Mouse (Mus musculus) E14TG2a.4 (cell line): ENCODE measurements around the gene Atp8b2.

Experiments used
- H3K27me3 ChIP-seq: 2 replicates; pipeline ENCODE4 v1.6.1; 2014; ENCODE audit warnings: low read length, control low read depth; ENCODE audit not compliant: insufficient read depth
- H3K36me3 ChIP-seq: 2 replicates; pipeline ENCODE4 v1.6.1; 2014; ENCODE audit warnings: low read length, control low read depth; ENCODE audit not compliant: insufficient read depth
- H3K4me1 ChIP-seq: replicated peaks from 2 replicates; pipeline ENCODE4 v1.6.1; 2014; ENCODE audit warnings: low read depth, low read length, control low read depth
- H3K4me3 ChIP-seq: replicated peaks from 2 replicates; pipeline ENCODE4 v1.5.1; 2014; ENCODE audit warnings: mild to moderate bottlenecking, low read length
- H3K9me3 ChIP-seq: 2 replicates; pipeline ENCODE4 v1.6.1; 2014; ENCODE audit warnings: low read length, control low read depth
- CTCF ChIP-seq: conservative IDR thresholded peaks from 2 replicates; pipeline ENCODE4 v1.5.1; 2014; ENCODE audit warnings: low read length
- NANOG ChIP-seq: IDR thresholded peaks from 2 replicates; pipeline ENCODE4 v1.6.1; 2014; ENCODE audit warnings: borderline replicate concordance, low read length, mixed read lengths
- POU5F1 ChIP-seq: IDR thresholded peaks from 2 replicates; pipeline ENCODE4 v1.6.1; 2014; ENCODE audit warnings: low read length, borderline replicate concordance

Gene Atp8b2

GRCm38 (mm10) chr3:89948655-89949054 is 14.7 kb downstream of the Atp8b2 start:
- Histone ChIP-seq H3K36me3 (peaks cover 98% of the 10 kb centered on the region), H3K4me3 (no peak overlapping the region), H3K4me1 (peaks cover 40% of the 10 kb centered on the region), H3K27me3 (no peaks in the 10 kb centered on the region), H3K9me3 (peaks cover 2% of the 10 kb centered on the region)
- TF ChIP-seq CTCF: no peak
- TF ChIP-seq POU5F1: no peak
- no peak for TF ChIP-seq NANOG

GRCm38 (mm10) chr3:89948021-89948420 is 15.3 kb downstream of the Atp8b2 start:
- peaks cover 98% of the 10 kb centered on the region for H3K36me3 ChIP-seq
- no peak overlapping the region for H3K4me3 ChIP-seq
- TF ChIP-seq CTCF (peak; percentile 24; the same call in 1 of the 2 replicates), POU5F1 (no peak)

GRCm38 (mm10) chr3:89945026-89945425 is 18.3 kb downstream of the Atp8b2 start:
- Histone ChIP-seq H3K4me3 (no peak overlapping the region), H3K27me3 (no peaks in the 10 kb centered on the region), H3K4me1 (peaks cover 27% of the 10 kb centered on the region), H3K9me3 (peaks cover 32% of the 10 kb centered on the region), H3K36me3 (peaks cover 98% of the 10 kb centered on the region)
- TF ChIP-seq NANOG (no peak), CTCF (0 out of 2 replicates have a peak, but pooled peaks have one; percentile 27), POU5F1 (no peak)

More at GRCm38 (mm10) chr3:89948021-89948420, 15.3 kb downstream of the Atp8b2 start:
- Histone ChIP-seq H3K4me1 (peaks cover 37% of the 10 kb centered on the region), H3K27me3 (no peaks in the 10 kb centered on the region), H3K9me3 (peaks cover 9% of the 10 kb centered on the region)

- no peak overlapping the region for H3K4me3 ChIP-seq
- H3K4me1 ChIP-seq: peaks cover 14% of the 10 kb centered on the region
- no peaks in the 10 kb centered on the region for H3K27me3 ChIP-seq
- peaks cover 32% of the 10 kb centered on the region for H3K9me3 ChIP-seq
- peaks cover 92% of the 10 kb centered on the region for H3K36me3 ChIP-seq
- TF ChIP-seq NANOG (no peak), POU5F1 (no peak), CTCF (no peak)
These were observed 20.4 kb downstream of the Atp8b2 start for GRCm38 (mm10) chr3:89942894-89943293.

- H3K27me3 ChIP-seq: no peaks in the 10 kb centered on the region
- H3K4me3 ChIP-seq: no peak overlapping the region
- H3K4me1 ChIP-seq: peaks cover 21% of the 10 kb centered on the region
- peaks cover 34% of the 10 kb centered on the region for H3K36me3 ChIP-seq
- H3K9me3 ChIP-seq: peaks cover 24% of the 10 kb centered on the region
- TF ChIP-seq POU5F1: no peak
- no peak for TF ChIP-seq CTCF
- no peak for TF ChIP-seq NANOG
These were observed 26.8 kb downstream of the Atp8b2 start for GRCm38 (mm10) chr3:89936495-89936894.

- 0 out of 2 replicates have a peak, but pooled peaks cover 3% of the 10 kb centered on the region for H3K27me3 ChIP-seq
- peaks cover 17% of the 10 kb centered on the region for H3K9me3 ChIP-seq
- TF ChIP-seq CTCF (no peak), NANOG (no peak), POU5F1 (no peak)
These were observed 30.4 kb downstream of the Atp8b2 start for GRCm38 (mm10) chr3:89932925-89933324.

GRCm38 (mm10) chr3:89928956-89929355 is 34.4 kb downstream of the Atp8b2 start:
- H3K36me3 ChIP-seq: no peaks in the 10 kb centered on the region
- H3K27me3 ChIP-seq: 0 out of 2 replicates have a peak, but pooled peaks cover 3% of the 10 kb centered on the region
- H3K4me3 ChIP-seq: no peak overlapping the region
- TF ChIP-seq CTCF (no peak), NANOG (no peak), POU5F1 (no peak)
- H3K9me3 ChIP-seq: peaks cover 13% of the 10 kb centered on the region
- H3K4me1 ChIP-seq: no peaks in the 10 kb centered on the region

More at GRCm38 (mm10) chr3:89932925-89933324, 30.4 kb downstream of the Atp8b2 start:
- H3K4me1 ChIP-seq: peaks cover 14% of the 10 kb centered on the region
- no peak overlapping the region for H3K4me3 ChIP-seq
- peaks cover 5% of the 10 kb centered on the region; the same call in 1 of the 2 replicates for H3K36me3 ChIP-seq

GRCm38 (mm10) chr3:89926440-89926839 is 36.9 kb downstream of the Atp8b2 start:
- Histone ChIP-seq H3K4me1 (no peaks in the 10 kb centered on the region), H3K36me3 (no peaks in the 10 kb centered on the region), H3K4me3 (no peak overlapping the region), H3K9me3 (no peaks in the 10 kb centered on the region; the same call in 1 of the 2 replicates), H3K27me3 (0 out of 2 replicates have a peak, but pooled peaks cover 3% of the 10 kb centered on the region)
- TF ChIP-seq NANOG (no peak), POU5F1 (no peak), CTCF (peak; percentile 59)

- no peaks in the 10 kb centered on the region for H3K9me3 ChIP-seq
- no peaks in the 10 kb centered on the region for H3K36me3 ChIP-seq
- TF ChIP-seq CTCF: no peak
- TF ChIP-seq POU5F1: no peak
- TF ChIP-seq NANOG: no peak
- no peak overlapping the region for H3K4me3 ChIP-seq
- H3K27me3 ChIP-seq: peaks cover 4% of the 10 kb centered on the region; the same call in 1 of the 2 replicates
- H3K4me1 ChIP-seq: no peaks in the 10 kb centered on the region
These were observed 42.6 kb downstream of the Atp8b2 start for GRCm38 (mm10) chr3:89920711-89921110.
